12 mouse cellular contexts compared by ENCODE assay signal in genomic region chr17:29451841-29452210, GRCm38 (mm10). TPM values are rescaled to one million over a fixed set of nuclear protein-coding genes. Genes with fewer than 3 reads are reported as not detected.
A peak's percentile ranks its signal among the peaks of the same experiment; 100 is the strongest.
DNase-seq lines count a peak whose midpoint lies in the region; ATAC-seq and TF ChIP-seq lines count a peak whose summit lies in the region.
"Had no signal": no experiment of that assay in that cellular context is flagged by ENCODE, and none has a peak within 500 bp of the region (broad histone marks: within the 10 kb centered on the region; RNA-seq: fewer than 3 reads in every experiment).

No protein-coding gene starts in this region.

- peak overlapping the region; percentile 65; the same call in 1 of the 2 replicates for H3K9ac ChIP-seq in heart, embryonic 14.5 days (ENCODE audit: low read length)
- no peak overlapping the region for H3K9ac ChIP-seq in lung, embryonic 14.5 days
- H3K9ac ChIP-seq in limb, embryonic 12.5 days (replicated peaks) = no peak overlapping the region
- H3K9ac ChIP-seq: neural tube, embryonic 12.5 days had no signal

- H3K9me3 ChIP-seq in heart, embryonic 14.5 days (ENCODE audit: control insufficient read depth, low read length) = 0 out of 2 replicates have a peak, but pooled peaks cover 2% of the 10 kb centered on the region
- 0 out of 2 replicates have a peak, but pooled peaks cover 3% of the 10 kb centered on the region for H3K9me3 ChIP-seq in lung, embryonic 14.5 days (ENCODE audit: low read depth, low read length)
- H3K9me3 ChIP-seq in embryonic facial prominence, embryonic 10.5 days = peaks cover 6% of the 10 kb centered on the region; the same call in 1 of the 2 replicates
- H3K9me3 ChIP-seq in limb, embryonic 12.5 days = no peaks in the 10 kb centered on the region
- H3K9me3 ChIP-seq: neural tube, embryonic 12.5 days had no signal

- no peak overlapping the region for H3K4me3 ChIP-seq in heart, embryonic 14.5 days (ENCODE audit: control insufficient read depth in 1 of 2, insufficient read depth in 1 of 2, low read depth in 1 of 2, low read length in 2 of 2)
- H3K4me3 ChIP-seq in lung, embryonic 14.5 days (ENCODE audit: low read depth, low read length) = no peak overlapping the region
- no peak overlapping the region for H3K4me3 ChIP-seq in lung, adult 2 months (replicated peaks; ENCODE audit: extremely low read depth, low read depth, low read length)
- H3K4me3 ChIP-seq in embryonic facial prominence, embryonic 10.5 days = peak overlapping the region; percentile 44
- H3K4me3 ChIP-seq in limb, embryonic 12.5 days (replicated peaks) = peak overlapping the region; percentile 24; the same call in 1 of the 2 replicates
- H3K4me3 ChIP-seq: megakaryocyte, embryonic 14.5 days; neural tube, embryonic 12.5 days had no signal

- no peak for TF ChIP-seq POLR2A in lung, adult 2 months (IDR thresholded peaks at IDR 0.05; ENCODE audit: borderline replicate concordance, extremely low read depth, low read depth, low read length)

- intact Hi-C loops in left cerebral cortex, postnatal 10 days (cut with DNase I) = no loop called here

- peak overlapping the region; percentile 87 to 92 for H3K27ac ChIP-seq in heart, embryonic 14.5 days (replicated peaks in 1 of 2; ENCODE audit: control insufficient read depth in 1 of 2, insufficient read depth in 1 of 2, low read depth in 2 of 2, low read length in 2 of 2)
- peak overlapping the region; percentile 88 for H3K27ac ChIP-seq in lung, embryonic 14.5 days (ENCODE audit: low read depth)
- peak overlapping the region; percentile 91 for H3K27ac ChIP-seq in embryonic facial prominence, embryonic 10.5 days (replicated peaks)
- peak overlapping the region; percentile 87 for H3K27ac ChIP-seq in limb, embryonic 12.5 days
- H3K27ac ChIP-seq: neural tube, embryonic 12.5 days had no signal

- H3K36me3 ChIP-seq in heart, embryonic 14.5 days (ENCODE audit: control insufficient read depth, insufficient read depth, low read length) = no peaks in the 10 kb centered on the region
- no peaks in the 10 kb centered on the region for H3K36me3 ChIP-seq in lung, embryonic 14.5 days (ENCODE audit: insufficient read depth)
- no peaks in the 10 kb centered on the region for H3K36me3 ChIP-seq in embryonic facial prominence, embryonic 10.5 days (replicated peaks)
- H3K36me3 ChIP-seq in limb, embryonic 12.5 days = no peaks in the 10 kb centered on the region
- H3K36me3 ChIP-seq: neural tube, embryonic 12.5 days had no signal

- no peak for TF ChIP-seq CTCF in lung, embryonic 14.5 days (IDR thresholded peaks at IDR 0.05; ENCODE audit: low read depth)
- TF ChIP-seq CTCF in lung, adult 2 months (IDR thresholded peaks at IDR 0.05; ENCODE audit: insufficient read depth, low read length) = no peak

- no peak for DNase-seq in heart, postnatal 4 days
- DNase-seq in lung, embryonic 14.5 days = no peak
- no peak for DNase-seq in lung, adult 2 months
- no peak for DNase-seq in embryonic facial prominence, embryonic 10.5 days (ENCODE audit: low spot score)
- no peak for DNase-seq in left cerebral cortex, postnatal 10 days (ENCODE audit: extremely low spot score in 1 of 2, low spot score in 2 of 2)
- no peak for DNase-seq in cerebellum, postnatal 14 days
- DNase-seq: cerebellum, postnatal 25 days had no signal

- ATAC-seq in heart, embryonic 14.5 days (ENCODE audit: insufficient number of reproducible peaks, insufficient read depth, low FRiP score, low read depth) = no peak
- ATAC-seq in lung, embryonic 14.5 days (ENCODE audit: insufficient read depth) = no peak
- ATAC-seq in limb, embryonic 12.5 days (ENCODE audit: insufficient number of reproducible peaks, insufficient read depth, low FRiP score, low TSS enrichment, low read depth) = no peak

- peak overlapping the region; percentile 62 for H3K4me2 ChIP-seq in heart, embryonic 14.5 days (ENCODE audit: low read length)
- peak overlapping the region; percentile 51; the same call in 1 of the 2 replicates for H3K4me2 ChIP-seq in lung, embryonic 14.5 days
- H3K4me2 ChIP-seq in limb, embryonic 12.5 days = no peak overlapping the region

- H3K4me1 ChIP-seq in heart, embryonic 14.5 days (ENCODE audit: control insufficient read depth in 2 of 2, insufficient read depth in 2 of 2, low read length in 2 of 2) = peaks cover 24 to 44% of the 10 kb centered on the region in 2 experiments
- H3K4me1 ChIP-seq in lung, embryonic 14.5 days (ENCODE audit: insufficient read depth) = peaks cover 13% of the 10 kb centered on the region
- no peaks in the 10 kb centered on the region; the same call in 1 of the 2 replicates for H3K4me1 ChIP-seq in lung, adult 2 months (ENCODE audit: control insufficient read depth, insufficient read depth, low read length)
- H3K4me1 ChIP-seq in embryonic facial prominence, embryonic 10.5 days = peaks cover 56% of the 10 kb centered on the region
- H3K4me1 ChIP-seq in limb, embryonic 12.5 days (replicated peaks) = peaks cover 16% of the 10 kb centered on the region

- 20% methylated on average over 8 of the region's 8 CpGs for WGBS in heart, embryonic 14.5 days
- WGBS in lung, embryonic 14.5 days = 34% methylated on average over 8 of the region's 8 CpGs
- 55% methylated on average over 8 of the region's 8 CpGs for WGBS in lung, adult 2 months
- 16% methylated on average over 8 of the region's 8 CpGs for WGBS in embryonic facial prominence, embryonic 10.5 days
- WGBS in limb, embryonic 12.5 days = 38% methylated on average over 8 of the region's 8 CpGs

- no peaks in the 10 kb centered on the region for H3K27me3 ChIP-seq in heart, embryonic 14.5 days (ENCODE audit: control insufficient read depth, insufficient read depth, low read length)
- H3K27me3 ChIP-seq in lung, embryonic 14.5 days (ENCODE audit: insufficient read depth, low read length) = no peaks in the 10 kb centered on the region
- H3K27me3 ChIP-seq in embryonic facial prominence, embryonic 10.5 days (replicated peaks; ENCODE audit: low read depth, poor library complexity, severe bottlenecking) = no peaks in the 10 kb centered on the region
- H3K27me3 ChIP-seq in limb, embryonic 12.5 days = no peaks in the 10 kb centered on the region
- H3K27me3 ChIP-seq: forebrain, embryonic 13.5 days; megakaryocyte, embryonic 14.5 days; neural tube, embryonic 12.5 days had no signal

RNA-seq across cellular contexts. Expression of gene Pim1, which starts 38.7 kb away (rescaled TPM):
- polyA plus RNA-seq in heart, embryonic 14.5 days (2014; fragmentation: Nextera tagmentation; extraction: Ambion mirVana) = 14.1 and 16.5 TPM in 2 replicates
- total RNA-seq in heart, postnatal 4 days (2021) = 10 to 100 TPM; 74.0 to 77.0 TPM
- polyA plus RNA-seq in lung, embryonic 14.5 days (2014; fragmentation: Nextera tagmentation; extraction: Ambion mirVana) = 14.1 and 16.0 TPM in 2 replicates
- polyA plus RNA-seq in lung, adult 2 months (2012; rRNA removed) = 35.8 and 48.0 TPM in 2 replicates
- 31.6 and 33.2 TPM in 2 replicates for polyA plus RNA-seq in embryonic facial prominence, embryonic 10.5 days (2016; fragmentation: Nextera tagmentation; extraction: Ambion mirVana)
- polyA plus RNA-seq in limb, embryonic 12.5 days (2016; fragmentation: Nextera tagmentation; extraction: Ambion mirVana) = 21.4 and 24.2 TPM in 2 replicates
- 1 to 10 TPM; 3.7 to 5.2 TPM for total RNA-seq in left cerebral cortex, postnatal 10 days (2021)

Comparison
In these comparisons a context has a peak if more than half of its experiments do, and no peak if none do; other contexts are left out.
1. H3K4me3 ChIP-seq: peak in embryonic facial prominence, embryonic 10.5 days (single experiment) and limb, embryonic 12.5 days (single experiment); none in heart, embryonic 14.5 days (0 of 2), lung, embryonic 14.5 days (single experiment) and lung, adult 2 months (single experiment).
2. Peak in every context shown above with its lines, with median percentiles within 50 percentile points of each other: H3K27ac ChIP-seq.